In genomic region chr3:24749055-24749454, GRCm38 (mm10) we compare ENCODE assay signal across 20 mouse cellular contexts.
DNase-seq lines count a peak whose midpoint lies in the region; ATAC-seq and TF ChIP-seq lines count a peak whose summit lies in the region.
"Had no signal": no experiment of that assay in that cellular context is flagged by ENCODE, and none has a peak within 500 bp of the region (broad histone marks: within the 10 kb centered on the region; RNA-seq: fewer than 3 reads in every experiment).

No protein-coding gene starts in this region.

- H3K9ac ChIP-seq in kidney, embryonic 15.5 days: no peak overlapping the region
- no peak overlapping the region for H3K9ac ChIP-seq in lung, embryonic 14.5 days
- H3K9ac ChIP-seq: hindbrain, embryonic 12.5 days had no signal

- no peaks in the 10 kb centered on the region for H3K9me3 ChIP-seq in kidney, embryonic 15.5 days (replicated peaks)
- no peaks in the 10 kb centered on the region for H3K9me3 ChIP-seq in lung, embryonic 14.5 days (ENCODE audit: low read depth, low read length)
- H3K9me3 ChIP-seq: embryonic facial prominence, embryonic 10.5 days; forebrain, embryonic 10.5 days; hindbrain, embryonic 12.5 days had no signal

- no peaks in the 10 kb centered on the region for H3K27me3 ChIP-seq in kidney, embryonic 15.5 days
- H3K27me3 ChIP-seq in lung, embryonic 14.5 days (ENCODE audit: insufficient read depth, low read length): no peaks in the 10 kb centered on the region
- H3K27me3 ChIP-seq: CH12.LX; hindbrain, embryonic 12.5 days had no signal

- 60% methylated on average over 3 of the region's 3 CpGs for WGBS in kidney, embryonic 15.5 days
- 29% methylated on average over 3 of the region's 3 CpGs for WGBS in lung, embryonic 14.5 days
- WGBS in lung, adult 2 months: 30% methylated on average over 3 of the region's 3 CpGs

- ATAC-seq in kidney, embryonic 15.5 days (replicated peaks; ENCODE audit: low FRiP score): 0 out of 2 replicates have a peak, but pooled peaks have one; percentile 22
- ATAC-seq in lung, embryonic 14.5 days (ENCODE audit: insufficient read depth): peak; percentile 70; the same call in 1 of the 2 replicates
- ATAC-seq: forebrain, embryonic 14.5 days had no signal

- no peak for TF ChIP-seq CTCF in lung, embryonic 14.5 days (IDR thresholded peaks at IDR 0.05; ENCODE audit: low read depth)
- TF ChIP-seq CTCF in lung, adult 2 months (IDR thresholded peaks at IDR 0.05; ENCODE audit: insufficient read depth, low read length): no peak
- TF ChIP-seq CTCF in left cerebral cortex, adult 2 months (IDR thresholded peaks at IDR 0.05): no peak

- H3K4me1 ChIP-seq in kidney, embryonic 15.5 days: no peaks in the 10 kb centered on the region
- no peaks in the 10 kb centered on the region for H3K4me1 ChIP-seq in lung, embryonic 14.5 days (ENCODE audit: insufficient read depth)
- H3K4me1 ChIP-seq in lung, adult 2 months (ENCODE audit: control insufficient read depth, insufficient read depth, low read length): no peaks in the 10 kb centered on the region; the same call in 1 of the 2 replicates
- H3K4me1 ChIP-seq: embryonic facial prominence, embryonic 10.5 days; forebrain, embryonic 10.5 days; hindbrain, embryonic 12.5 days had no signal

- DNase-seq in kidney, postnatal 36 days: no peak
- peak; percentile 33 for DNase-seq in lung, embryonic 14.5 days
- DNase-seq in lung, adult 2 months: no peak
- peak; percentile 2 for DNase-seq in lung, postnatal 36 days
- DNase-seq in lung, adult 18-20 months: no peak
- DNase-seq in left cerebral cortex, adult 2 months (ENCODE audit: extremely low spot score in 1 of 2, low spot score in 2 of 2): no peak
- DNase-seq: adrenal gland, adult 8-10 months; adrenal gland, postnatal 36 days; cerebellum, adult 2 months; cerebellum, postnatal 10 days; gastrocnemius, adult 2 months; gastrocnemius, postnatal 25 days; heart, postnatal 10 days; heart, postnatal 4 days had no signal

- H3K4me2 ChIP-seq in kidney, embryonic 15.5 days: no peak overlapping the region
- H3K4me2 ChIP-seq in lung, embryonic 14.5 days: no peak overlapping the region
- H3K4me2 ChIP-seq: hindbrain, embryonic 12.5 days had no signal

- no peak for TF ChIP-seq POLR2A in lung, adult 2 months (IDR thresholded peaks at IDR 0.05; ENCODE audit: borderline replicate concordance, extremely low read depth, low read depth, low read length)

- intact Hi-C loops in left cerebral cortex, adult 2 months (cut with DNase I): no loop called here

- no peaks in the 10 kb centered on the region for H3K36me3 ChIP-seq in kidney, embryonic 15.5 days
- H3K36me3 ChIP-seq in lung, embryonic 14.5 days (ENCODE audit: insufficient read depth): no peaks in the 10 kb centered on the region
- H3K36me3 ChIP-seq: embryonic facial prominence, embryonic 10.5 days; forebrain, embryonic 10.5 days; hindbrain, embryonic 12.5 days had no signal

- no peak overlapping the region for H3K4me3 ChIP-seq in kidney, embryonic 15.5 days (replicated peaks)
- H3K4me3 ChIP-seq in lung, embryonic 14.5 days (ENCODE audit: low read depth, low read length): no peak overlapping the region
- H3K4me3 ChIP-seq in lung, adult 2 months (replicated peaks; ENCODE audit: extremely low read depth, low read depth, low read length): no peak overlapping the region
- no peak overlapping the region for H3K4me3 ChIP-seq in left cerebral cortex, adult 2 months
- H3K4me3 ChIP-seq: embryonic facial prominence, embryonic 10.5 days; forebrain, embryonic 10.5 days; gastrocnemius, adult 2 months; hindbrain, embryonic 12.5 days had no signal

- H3K27ac ChIP-seq in kidney, embryonic 15.5 days: no peak overlapping the region
- no peak overlapping the region for H3K27ac ChIP-seq in lung, embryonic 14.5 days (ENCODE audit: low read depth)
- H3K27ac ChIP-seq in left cerebral cortex, adult 2 months: no peak overlapping the region
- H3K27ac ChIP-seq: embryonic facial prominence, embryonic 10.5 days; forebrain, embryonic 10.5 days; gastrocnemius, adult 2 months; hindbrain, embryonic 12.5 days had no signal

Comparison
In these comparisons a context has a peak if more than half of its experiments do, and no peak if none do; other contexts are left out.
1. DNase-seq: peak in lung, embryonic 14.5 days (single experiment) and lung, postnatal 36 days (single experiment); none in kidney, postnatal 36 days (0 of 2), lung, adult 2 months (single experiment), lung, adult 18-20 months (0 of 2) and left cerebral cortex, adult 2 months (0 of 2).